Mouse (Mus musculus) cortical plate, adult 2 months (tissue): ENCODE data around the gene Arhgap32.

Source experiments
- CTCF ChIP-seq: fragments of 200-500 bp; IDR thresholded peaks from 2 replicates; pipeline ENCODE4 v1.5.1; 2011; ENCODE audit warnings: mild to moderate bottlenecking, control low read depth, low read length; ENCODE audit not compliant: insufficient read depth; ENCODE audit errors: extremely low read depth
- POLR2A ChIP-seq: fragments of 200-500 bp; IDR thresholded peaks from 2 replicates; pipeline ENCODE4 v1.6.1; 2011; ENCODE audit warnings: mild to moderate bottlenecking, low read length, control low read depth; ENCODE audit not compliant: insufficient read depth; ENCODE audit errors: extremely low read depth

GRCm38 (mm10) chr9:32208071-32208470 is 92.1 kb downstream of the Arhgap32 start:
- no peak for TF ChIP-seq POLR2A
- no peak for TF ChIP-seq CTCF
